Mouse (Mus musculus) forebrain, embryonic 12.5 days (tissue): ENCODE data around the gene Fam227b. TPM values are rescaled to one million over a fixed set of nuclear protein-coding genes. Genes with fewer than 3 reads are reported as not detected.

Experiments used
- ATAC-seq: fragments of 200-750 bp; cut with Nextera tagmentation; 2 replicates; pipeline ENCODE4 v1.8.0; 2017; ENCODE audit warnings: moderate TSS enrichment; ENCODE audit not compliant: low FRiP score
- H3K27ac ChIP-seq: fragments of 300-500 bp; sonication (generic); 2 replicates; pipeline ENCODE4 v1.5.1; 2016; ENCODE audit warnings: mild to moderate bottlenecking
- H3K27me3 ChIP-seq: fragments of 300-500 bp; sonication (generic); 2 replicates; pipeline ENCODE4 v1.6.1; 2016; ENCODE audit warnings: mild to moderate bottlenecking
- H3K36me3 ChIP-seq: fragments of 300-500 bp; sonication (generic); replicated peaks from 2 replicates; pipeline ENCODE4 v1.6.1; 2016; ENCODE audit warnings: mild to moderate bottlenecking
- H3K4me1 ChIP-seq: fragments of 300-500 bp; sonication (generic); 2 replicates; pipeline ENCODE4 v1.6.1; 2016
- H3K4me2 ChIP-seq: fragments of 300-500 bp; sonication (generic); 2 replicates; pipeline ENCODE4 v1.6.1; 2016; ENCODE audit warnings: mild to moderate bottlenecking, moderate library complexity
- H3K4me3 ChIP-seq: fragments of 300-500 bp; sonication (generic); replicated peaks from 2 replicates; pipeline ENCODE4 v1.5.1; 2016; ENCODE audit warnings: mild to moderate bottlenecking
- H3K9ac ChIP-seq: fragments of 300-500 bp; sonication (generic); 2 replicates; pipeline ENCODE4 v1.6.1; 2016; ENCODE audit warnings: mild to moderate bottlenecking
- H3K9me3 ChIP-seq: fragments of 300-500 bp; sonication (generic); 2 replicates; pipeline ENCODE4 v1.6.1; 2016
- WGBS: fragments of 180-500 bp; shearing (Covaris S2); methylation state at CpG from one replicate; pipeline ENCODE4 v1.1.7; 2016; 5-methylcytosine and 5-hydroxymethylcytosine counted together
- polyA plus RNA-seq: library from polyadenylated mRNA; unstranded; fragments of >200 nt; fragmentation: Nextera tagmentation; extraction: Ambion mirVana; gene quantifications from 2 replicates; pipeline ENCODE4 v1.2.1, GENCODE M21; 2016

Fam227b gene
- polyA plus RNA-seq, 1 experiment from 2014 or later, result not detected

DNA sequence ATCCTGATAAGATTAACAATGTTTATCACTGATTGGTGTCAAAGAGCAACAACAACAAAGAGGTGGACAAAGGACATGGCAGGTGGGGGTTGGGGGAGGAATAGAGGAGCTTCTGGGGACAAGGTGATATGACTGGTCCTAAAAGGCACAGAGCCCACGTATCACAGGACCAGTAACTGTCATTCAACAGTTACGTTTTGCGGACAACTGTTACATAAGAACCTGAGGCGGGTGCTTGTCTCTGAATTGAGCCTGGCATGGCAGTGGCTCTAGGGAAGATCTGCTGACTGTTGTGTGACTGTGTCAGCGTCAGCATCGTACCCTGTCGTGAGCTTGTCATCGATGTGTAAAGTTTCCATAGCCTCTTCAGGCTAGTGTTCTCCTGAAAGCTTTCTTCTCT, 65.6 kb downstream of the Fam227b start:
- no peaks in the 10 kb centered on the region for H3K9me3 ChIP-seq
- no peak overlapping the region for H3K4me3 ChIP-seq
- H3K9ac ChIP-seq, result no peak overlapping the region
- whole genome bisulfite sequencing, result 69% methylated on average over 8 of the region's 8 CpGs
- H3K4me2 ChIP-seq, result no peak overlapping the region
- no peaks in the 10 kb centered on the region for H3K36me3 ChIP-seq
- no peaks in the 10 kb centered on the region for H3K27me3 ChIP-seq
- H3K4me1 ChIP-seq, result no peaks in the 10 kb centered on the region
- no peak overlapping the region for H3K27ac ChIP-seq
- ATAC-seq, result no peak

- no peak for ATAC-seq
- 85% methylated on average over 3 of the region's 3 CpGs for WGBS
- Histone ChIP-seq H3K9ac (no peak overlapping the region), H3K4me1 (no peaks in the 10 kb centered on the region), H3K27me3 (no peaks in the 10 kb centered on the region), H3K36me3 (no peaks in the 10 kb centered on the region), H3K4me3 (no peak overlapping the region), H3K4me2 (no peak overlapping the region), H3K27ac (no peak overlapping the region), H3K9me3 (no peaks in the 10 kb centered on the region)
Measured at GRCm38 (mm10) chr2:126084326-126084725, 67.5 kb downstream of the Fam227b start.

- 80% methylated on average over 2 of the region's 2 CpGs for WGBS
- H3K4me3 ChIP-seq, result no peak overlapping the region
- no peak overlapping the region for H3K4me2 ChIP-seq
- H3K4me1 ChIP-seq, result no peaks in the 10 kb centered on the region
- no peaks in the 10 kb centered on the region for H3K27me3 ChIP-seq
- no peak for ATAC-seq
- no peaks in the 10 kb centered on the region for H3K9me3 ChIP-seq
- H3K36me3 ChIP-seq, result no peaks in the 10 kb centered on the region
- no peak overlapping the region for H3K9ac ChIP-seq
- no peak overlapping the region for H3K27ac ChIP-seq
Measured at GRCm38 (mm10) chr2:126079086-126079485, 72.7 kb downstream of the Fam227b start.

- H3K4me3 ChIP-seq, result no peak overlapping the region
- no peaks in the 10 kb centered on the region for H3K27me3 ChIP-seq
- no peak for ATAC-seq
- H3K9me3 ChIP-seq, result no peaks in the 10 kb centered on the region
- no peaks in the 10 kb centered on the region for H3K36me3 ChIP-seq
- H3K4me2 ChIP-seq, result no peak overlapping the region
- H3K27ac ChIP-seq, result no peak overlapping the region
- WGBS, result 96% methylated on average over 6 of the region's 6 CpGs
- no peaks in the 10 kb centered on the region for H3K4me1 ChIP-seq
- H3K9ac ChIP-seq, result no peak overlapping the region
Measured at GRCm38 (mm10) chr2:126076506-126076905, 75.3 kb downstream of the Fam227b start.

- Histone ChIP-seq H3K4me3 (no peak overlapping the region), H3K4me2 (no peak overlapping the region), H3K9me3 (no peaks in the 10 kb centered on the region), H3K9ac (no peak overlapping the region), H3K4me1 (no peaks in the 10 kb centered on the region), H3K27me3 (no peaks in the 10 kb centered on the region), H3K27ac (no peak overlapping the region), H3K36me3 (no peaks in the 10 kb centered on the region)
- no peak for ATAC-seq
- WGBS, result 94% methylated on average over 4 of the region's 4 CpGs
Measured at GRCm38 (mm10) chr2:126073744-126074143, 78.1 kb downstream of the Fam227b start.

- no peaks in the 10 kb centered on the region for H3K27me3 ChIP-seq
- no peak overlapping the region for H3K4me3 ChIP-seq
- WGBS, result 86% methylated on average over 1 of the region's 1 CpGs
- H3K9ac ChIP-seq, result no peak overlapping the region
- H3K4me1 ChIP-seq, result no peaks in the 10 kb centered on the region
- no peak overlapping the region for H3K27ac ChIP-seq
- H3K4me2 ChIP-seq, result no peak overlapping the region
- no peaks in the 10 kb centered on the region for H3K36me3 ChIP-seq
- no peak for ATAC-seq
- no peaks in the 10 kb centered on the region for H3K9me3 ChIP-seq
Measured at GRCm38 (mm10) chr2:126069740-126070139, 82.1 kb downstream of the Fam227b start.

- no peak overlapping the region for H3K9ac ChIP-seq
- H3K4me1 ChIP-seq, result peaks cover 12% of the 10 kb centered on the region; the same call in 1 of the 2 replicates
- no peaks in the 10 kb centered on the region for H3K27me3 ChIP-seq
- WGBS, result 85% methylated on average over 3 of the region's 3 CpGs
- H3K4me2 ChIP-seq, result no peak overlapping the region
- H3K9me3 ChIP-seq, result no peaks in the 10 kb centered on the region
- no peak overlapping the region for H3K27ac ChIP-seq
- H3K36me3 ChIP-seq, result no peaks in the 10 kb centered on the region
- H3K4me3 ChIP-seq, result no peak overlapping the region
- no peak for ATAC-seq
Measured at GRCm38 (mm10) chr2:126065303-126065856, 86.4 kb downstream of the Fam227b start.

DNA sequence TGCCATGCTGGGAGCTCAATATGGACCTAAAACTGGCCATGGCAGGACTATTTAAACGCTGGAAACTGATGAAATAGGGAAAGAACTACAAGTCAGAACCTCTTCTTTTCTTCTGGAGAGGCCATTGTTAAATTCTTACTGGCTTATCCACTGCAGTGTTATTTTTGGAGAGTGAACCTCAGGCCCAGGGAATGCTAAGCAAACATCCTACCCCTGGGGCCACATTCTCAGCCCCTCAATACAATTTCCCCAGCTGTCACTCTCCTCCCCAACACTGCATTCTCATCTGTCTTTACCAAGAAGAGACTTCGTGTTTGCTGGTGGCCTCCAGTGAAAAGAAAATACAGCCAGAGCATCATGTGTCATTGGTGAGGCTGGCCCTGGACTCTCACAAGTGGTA, 87.0 kb downstream of the Fam227b start:
- no peaks in the 10 kb centered on the region for H3K36me3 ChIP-seq
- H3K27ac ChIP-seq, result no peak overlapping the region
- H3K27me3 ChIP-seq, result no peaks in the 10 kb centered on the region
- WGBS, result 50% methylated on average over 2 of the region's 2 CpGs
- peaks cover 12% of the 10 kb centered on the region; the same call in 1 of the 2 replicates for H3K4me1 ChIP-seq
- no peaks in the 10 kb centered on the region for H3K9me3 ChIP-seq
- no peak overlapping the region for H3K4me3 ChIP-seq
- no peak overlapping the region for H3K9ac ChIP-seq
- no peak for ATAC-seq
- H3K4me2 ChIP-seq, result no peak overlapping the region

- WGBS, result 83% methylated on average over 7 of the region's 7 CpGs
Measured at GRCm38 (mm10) chr2:126062876-126063275, 88.9 kb downstream of the Fam227b start.

DNA sequence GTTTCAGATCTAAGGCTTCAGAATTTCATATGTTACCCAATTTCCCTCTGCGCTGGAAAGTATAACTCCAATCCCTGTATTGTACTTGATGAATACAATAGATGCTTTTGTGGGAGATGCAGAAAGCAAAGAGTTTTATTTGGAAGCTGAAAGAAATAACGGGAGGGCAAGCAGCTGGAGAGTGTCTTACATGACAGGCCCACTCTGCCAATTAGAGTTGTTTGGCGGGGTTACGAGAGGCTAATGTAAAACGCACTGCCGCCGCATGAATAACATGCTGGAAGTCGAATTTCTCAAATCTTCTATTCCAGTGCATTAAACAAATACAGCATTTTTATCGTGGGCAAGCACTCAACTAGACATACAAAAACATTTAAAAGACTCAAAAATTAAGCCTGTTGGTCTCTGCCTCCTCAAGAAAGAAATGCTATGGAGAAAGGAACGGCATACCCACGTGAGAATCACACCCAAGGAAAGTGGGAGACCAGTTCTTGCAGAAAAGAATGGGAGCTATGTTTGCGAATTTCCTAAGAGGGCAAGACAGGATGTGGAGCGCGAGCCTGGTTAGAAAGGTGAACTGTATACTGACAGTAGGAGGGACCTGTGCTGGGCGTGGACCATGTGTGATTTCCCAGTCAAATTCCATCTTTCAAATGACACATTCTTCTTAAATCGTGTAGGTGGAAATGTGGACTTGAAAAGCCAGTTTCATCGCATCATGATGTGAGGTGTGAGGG, 90.6 kb downstream of the Fam227b start:
- ATAC-seq, result peak; percentile 72; the same call in 1 of the 2 replicates
- Histone ChIP-seq H3K36me3 (no peaks in the 10 kb centered on the region), H3K9me3 (no peaks in the 10 kb centered on the region), H3K9ac (no peak overlapping the region), H3K27ac (peak overlapping the region; percentile 56; the same call in 1 of the 2 replicates), H3K4me3 (no peak overlapping the region), H3K4me1 (peaks cover 12% of the 10 kb centered on the region; the same call in 1 of the 2 replicates), H3K27me3 (no peaks in the 10 kb centered on the region), H3K4me2 (0 out of 2 replicates have a peak overlapping the region, but pooled peaks have one; percentile 1)
- WGBS, result 46% methylated on average over 17 of the region's 17 CpGs

More at GRCm38 (mm10) chr2:126062876-126063275, 88.9 kb downstream of the Fam227b start:
- no peak overlapping the region for H3K9ac ChIP-seq
- H3K4me3 ChIP-seq, result no peak overlapping the region
- no peaks in the 10 kb centered on the region for H3K9me3 ChIP-seq
- no peak overlapping the region for H3K27ac ChIP-seq
- ATAC-seq, result no peak
- peaks cover 12% of the 10 kb centered on the region; the same call in 1 of the 2 replicates for H3K4me1 ChIP-seq
- no peaks in the 10 kb centered on the region for H3K36me3 ChIP-seq
- H3K4me2 ChIP-seq, result no peak overlapping the region
- no peaks in the 10 kb centered on the region for H3K27me3 ChIP-seq

- WGBS, result 33% methylated on average over 4 of the region's 4 CpGs
- Histone ChIP-seq H3K36me3 (no peaks in the 10 kb centered on the region), H3K27me3 (no peaks in the 10 kb centered on the region), H3K4me1 (peaks cover 12% of the 10 kb centered on the region; the same call in 1 of the 2 replicates), H3K4me2 (no peak overlapping the region), H3K9me3 (no peaks in the 10 kb centered on the region), H3K9ac (no peak overlapping the region), H3K4me3 (no peak overlapping the region), H3K27ac (peak overlapping the region; percentile 9; the same call in 1 of the 2 replicates)
- peak; percentile 65 for ATAC-seq
Measured at GRCm38 (mm10) chr2:126060595-126060994, 91.2 kb downstream of the Fam227b start.

DNA sequence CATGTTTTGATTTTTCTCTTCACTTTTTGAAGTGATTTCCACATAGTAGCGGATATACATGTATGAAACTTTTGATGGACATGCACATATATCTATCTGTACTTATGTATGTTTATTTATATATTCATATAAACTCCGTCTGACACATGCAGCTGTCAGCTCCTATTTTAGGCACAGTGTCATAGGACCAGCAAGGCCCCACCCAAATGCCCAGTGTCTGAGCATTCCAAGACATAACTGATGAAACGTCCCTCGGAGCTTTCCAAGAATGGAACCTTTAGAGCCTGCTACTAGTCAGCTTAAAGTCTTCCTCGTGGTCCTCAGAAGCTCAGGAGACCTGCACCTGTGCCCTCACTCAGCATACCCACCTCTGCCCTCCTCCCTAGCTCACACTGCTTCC, 98.1 kb downstream of the Fam227b start:
- Histone ChIP-seq H3K4me2 (no peak overlapping the region), H3K9ac (no peak overlapping the region), H3K27me3 (no peaks in the 10 kb centered on the region), H3K9me3 (no peaks in the 10 kb centered on the region), H3K4me3 (no peak overlapping the region), H3K36me3 (no peaks in the 10 kb centered on the region), H3K27ac (no peak overlapping the region), H3K4me1 (peaks cover 4% of the 10 kb centered on the region; the same call in 1 of the 2 replicates)
- no peak for ATAC-seq
- WGBS, result 68% methylated on average over 5 of the region's 5 CpGs
